Mouse (Mus musculus): ENCODE measurements around the gene Pigv. TPM values are rescaled to one million over a fixed set of nuclear protein-coding genes. Genes with fewer than 3 reads are reported as not detected.

Pigv gene
- polyA plus RNA-seq, 1 experiment from 2014 or later, result 20.4 TPM

- H3K4me2 ChIP-seq (replicated peaks), result no peak overlapping the region
- no peak overlapping the region for H3K9ac ChIP-seq
- ATAC-seq (ENCODE audit: insufficient number of reproducible peaks, insufficient read depth, low FRiP score, low TSS enrichment), result no peak
- no peak overlapping the region for H3K4me3 ChIP-seq
- no peaks in the 10 kb centered on the region; the same call in 1 of the 2 replicates for H3K4me1 ChIP-seq
- no peaks in the 10 kb centered on the region for H3K9me3 ChIP-seq
- H3K27ac ChIP-seq, result no peak overlapping the region
- H3K27me3 ChIP-seq, result no peaks in the 10 kb centered on the region
- WGBS, result 70% methylated on average over 11 of the region's 11 CpGs
- H3K36me3 ChIP-seq, result peaks cover 43% of the 10 kb centered on the region
Measured at GRCm38 (mm10) chr4:133622161-133622695, 50.2 kb downstream of the Pigv start.

- Histone ChIP-seq H3K36me3 (peaks cover 32% of the 10 kb centered on the region), H3K9ac (no peak overlapping the region), H3K4me1 (no peaks in the 10 kb centered on the region; the same call in 1 of the 2 replicates), H3K27ac (no peak overlapping the region), H3K9me3 (no peaks in the 10 kb centered on the region), H3K27me3 (no peaks in the 10 kb centered on the region), H3K4me3 (no peak overlapping the region), H3K4me2 (replicated peaks) (no peak overlapping the region)
- no peak for ATAC-seq (ENCODE audit: insufficient number of reproducible peaks, insufficient read depth, low FRiP score, low TSS enrichment)
- 86% methylated on average over 8 of the region's 8 CpGs for WGBS
Measured at GRCm38 (mm10) chr4:133620668-133621067, 51.8 kb downstream of the Pigv start.

GRCm38 (mm10) chr4:133619473-133620136 is 52.8 kb downstream of the Pigv start:
- Histone ChIP-seq H3K4me1 (no peaks in the 10 kb centered on the region), H3K27me3 (no peaks in the 10 kb centered on the region), H3K27ac (no peak overlapping the region), H3K4me3 (no peak overlapping the region), H3K9me3 (no peaks in the 10 kb centered on the region), H3K9ac (no peak overlapping the region), H3K36me3 (peaks cover 33% of the 10 kb centered on the region), H3K4me2 (replicated peaks) (no peak overlapping the region)
- no peak for ATAC-seq (ENCODE audit: insufficient number of reproducible peaks, insufficient read depth, low FRiP score, low TSS enrichment)
- 72% methylated on average over 4 of the region's 4 CpGs for WGBS

GRCm38 (mm10) chr4:133617936-133618335 is 54.5 kb downstream of the Pigv start:
- ATAC-seq (ENCODE audit: insufficient number of reproducible peaks, insufficient read depth, low FRiP score, low TSS enrichment), result no peak
- H3K4me2 ChIP-seq (replicated peaks), result no peak overlapping the region
- no peak overlapping the region for H3K9ac ChIP-seq
- no peak overlapping the region for H3K27ac ChIP-seq
- H3K36me3 ChIP-seq, result peaks cover 37% of the 10 kb centered on the region
- H3K4me1 ChIP-seq, result no peaks in the 10 kb centered on the region
- no peak overlapping the region for H3K4me3 ChIP-seq
- H3K27me3 ChIP-seq, result no peaks in the 10 kb centered on the region
- H3K9me3 ChIP-seq, result no peaks in the 10 kb centered on the region
- WGBS, result 95% methylated on average over 11 of the region's 11 CpGs

- no peak overlapping the region for H3K27ac ChIP-seq
- no peaks in the 10 kb centered on the region for H3K9me3 ChIP-seq
- H3K4me1 ChIP-seq, result no peaks in the 10 kb centered on the region
- no peak overlapping the region for H3K4me2 ChIP-seq (replicated peaks)
- peaks cover 46% of the 10 kb centered on the region for H3K36me3 ChIP-seq
- H3K9ac ChIP-seq, result no peak overlapping the region
- 67% methylated on average over 10 of the region's 10 CpGs for WGBS
- H3K27me3 ChIP-seq, result no peaks in the 10 kb centered on the region
- H3K4me3 ChIP-seq, result no peak overlapping the region
- no peak for ATAC-seq (ENCODE audit: insufficient number of reproducible peaks, insufficient read depth, low FRiP score, low TSS enrichment)
Measured at GRCm38 (mm10) chr4:133615416-133615815, 57.0 kb downstream of the Pigv start.

GRCm38 (mm10) chr4:133614274-133614761 is 58.1 kb downstream of the Pigv start:
- no peak overlapping the region for H3K9ac ChIP-seq
- no peak overlapping the region for H3K4me2 ChIP-seq (replicated peaks)
- WGBS, result 92% methylated on average over 8 of the region's 8 CpGs
- H3K36me3 ChIP-seq, result peaks cover 54% of the 10 kb centered on the region
- no peak for ATAC-seq (ENCODE audit: insufficient number of reproducible peaks, insufficient read depth, low FRiP score, low TSS enrichment)
- no peaks in the 10 kb centered on the region for H3K27me3 ChIP-seq
- H3K4me3 ChIP-seq, result no peak overlapping the region
- no peaks in the 10 kb centered on the region for H3K9me3 ChIP-seq
- H3K4me1 ChIP-seq, result no peaks in the 10 kb centered on the region
- no peak overlapping the region for H3K27ac ChIP-seq

GRCm38 (mm10) chr4:133613867-133614266 is 58.6 kb downstream of the Pigv start:
- no peak overlapping the region for H3K9ac ChIP-seq
- H3K4me3 ChIP-seq, result no peak overlapping the region
- H3K27ac ChIP-seq, result no peak overlapping the region
- no peaks in the 10 kb centered on the region for H3K9me3 ChIP-seq
- no peaks in the 10 kb centered on the region for H3K27me3 ChIP-seq
- whole genome bisulfite sequencing, result 81% methylated on average over 4 of the region's 4 CpGs
- H3K36me3 ChIP-seq, result peaks cover 56% of the 10 kb centered on the region
- H3K4me1 ChIP-seq, result no peaks in the 10 kb centered on the region
- no peak overlapping the region for H3K4me2 ChIP-seq (replicated peaks)
- no peak for ATAC-seq (ENCODE audit: insufficient number of reproducible peaks, insufficient read depth, low FRiP score, low TSS enrichment)

- Histone ChIP-seq H3K9ac (no peak overlapping the region), H3K27me3 (no peaks in the 10 kb centered on the region), H3K36me3 (peaks cover 63% of the 10 kb centered on the region), H3K4me2 (replicated peaks) (no peak overlapping the region), H3K9me3 (no peaks in the 10 kb centered on the region), H3K4me1 (no peaks in the 10 kb centered on the region), H3K27ac (no peak overlapping the region), H3K4me3 (no peak overlapping the region)
- 89% methylated on average over 8 of the region's 8 CpGs for WGBS
- ATAC-seq (ENCODE audit: insufficient number of reproducible peaks, insufficient read depth, low FRiP score, low TSS enrichment), result no peak
Measured at GRCm38 (mm10) chr4:133613026-133613425, 59.4 kb downstream of the Pigv start.

- no peaks in the 10 kb centered on the region for H3K4me1 ChIP-seq
- no peak overlapping the region for H3K4me2 ChIP-seq (replicated peaks)
- H3K9me3 ChIP-seq, result no peaks in the 10 kb centered on the region
- H3K27ac ChIP-seq, result no peak overlapping the region
- H3K36me3 ChIP-seq, result peaks cover 67% of the 10 kb centered on the region
- no peak for ATAC-seq (ENCODE audit: insufficient number of reproducible peaks, insufficient read depth, low FRiP score, low TSS enrichment)
- 94% methylated on average over 7 of the region's 7 CpGs for WGBS
- no peak overlapping the region for H3K9ac ChIP-seq
- H3K27me3 ChIP-seq, result no peaks in the 10 kb centered on the region
- no peak overlapping the region for H3K4me3 ChIP-seq
Measured at GRCm38 (mm10) chr4:133612416-133612815, 60.0 kb downstream of the Pigv start.

- Histone ChIP-seq H3K4me1 (no peaks in the 10 kb centered on the region), H3K4me2 (replicated peaks) (no peak overlapping the region), H3K36me3 (peaks cover 72% of the 10 kb centered on the region), H3K27ac (no peak overlapping the region), H3K27me3 (no peaks in the 10 kb centered on the region), H3K9ac (no peak overlapping the region), H3K4me3 (no peak overlapping the region), H3K9me3 (no peaks in the 10 kb centered on the region)
- ATAC-seq (ENCODE audit: insufficient number of reproducible peaks, insufficient read depth, low FRiP score, low TSS enrichment), result no peak
- WGBS, result over 99% methylated on average over 5 of the region's 5 CpGs
Measured at GRCm38 (mm10) chr4:133611815-133612214, 60.6 kb downstream of the Pigv start.
